Comparison of ENCODE assay signal across 8 mouse cellular contexts in the genomic region with DNA sequence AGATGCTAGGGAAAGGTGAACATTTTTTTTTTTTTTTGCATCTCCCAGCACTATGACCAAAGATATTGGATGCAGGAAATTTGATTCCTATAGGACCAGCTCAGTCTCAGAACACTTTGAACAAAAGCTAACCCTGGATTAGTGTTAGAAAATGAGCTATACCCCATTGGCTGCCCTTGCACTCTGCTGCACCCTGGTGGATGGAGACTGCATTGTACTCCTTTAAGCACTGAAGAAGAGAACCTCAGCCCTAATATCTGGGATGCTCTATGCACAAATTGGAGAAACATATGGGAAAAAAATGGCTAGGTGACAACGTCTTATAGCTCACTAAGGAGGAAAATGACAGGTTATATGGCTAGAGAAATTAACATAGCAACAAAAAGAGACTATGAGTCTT.
DNase-seq lines count a peak whose midpoint lies in the region; ATAC-seq and TF ChIP-seq lines count a peak whose summit lies in the region.

No protein-coding gene starts in this region.

- H3K27me3 ChIP-seq in liver, embryonic 14.5 days (ENCODE audit: control insufficient read depth, insufficient read depth, low read length), result no peaks in the 10 kb centered on the region

- H3K36me3 ChIP-seq in liver, embryonic 14.5 days (replicated peaks; ENCODE audit: control insufficient read depth, insufficient read depth, low read depth), result no peaks in the 10 kb centered on the region

- TF ChIP-seq CTCF in left cerebral cortex, adult 2 months (IDR thresholded peaks at IDR 0.05), result peak; percentile 53
- peak; percentile 57 for TF ChIP-seq CTCF in liver, embryonic 14.5 days (IDR thresholded peaks at IDR 0.05; ENCODE audit: low read depth)

- no peak overlapping the region for H3K4me2 ChIP-seq in liver, embryonic 14.5 days (ENCODE audit: low read depth)

- no peaks in the 10 kb centered on the region for H3K9me3 ChIP-seq in liver, embryonic 14.5 days (ENCODE audit: control insufficient read depth, low read length)

- no peaks in the 10 kb centered on the region for H3K4me1 ChIP-seq in liver, embryonic 14.5 days (replicated peaks; ENCODE audit: control insufficient read depth in 2 of 2, insufficient read depth in 2 of 2, low read length in 1 of 2)

- peak; percentile 27 for DNase-seq in CD4-positive, CD25-positive, alpha-beta regulatory T cell, adult 2 months (ENCODE audit: low read depth, low spot score)
- DNase-seq in left cerebral cortex, adult 2 months (ENCODE audit: extremely low spot score in 1 of 2, low spot score in 2 of 2), result no peak
- DNase-seq in left cerebral cortex, postnatal 14 days (ENCODE audit: low spot score in 2 of 2), result no peak
- peak; percentile 38 for DNase-seq in adrenal gland, postnatal 25 days
- no peak for DNase-seq in liver, embryonic 14.5 days (ENCODE audit: low read depth in 3 of 3, low spot score in 3 of 3)
- DNase-seq in MN1 (ENCODE audit: low spot score), result no peak
- no peak for DNase-seq in gastrocnemius, postnatal 10 days

- ATAC-seq in CD4-positive, CD25-positive, alpha-beta regulatory T cell, adult 4 months, result no peak
- ATAC-seq in liver, embryonic 14.5 days (ENCODE audit: insufficient read depth), result no peak

- no peak overlapping the region for H3K4me3 ChIP-seq in left cerebral cortex, adult 2 months
- H3K4me3 ChIP-seq in liver, embryonic 14.5 days (ENCODE audit: insufficient read depth in 1 of 2, low read depth in 2 of 2, low read length in 2 of 2), result no peak overlapping the region

- H3K27ac ChIP-seq in left cerebral cortex, adult 2 months, result no peak overlapping the region
- no peak overlapping the region for H3K27ac ChIP-seq in liver, embryonic 14.5 days

- H3K9ac ChIP-seq in liver, embryonic 14.5 days (replicated peaks), result no peak overlapping the region

- 9% methylated on average over 1 of the region's 1 CpGs for WGBS in liver, embryonic 14.5 days (ENCODE audit: insufficient replicate concordance)

- intact Hi-C loops in left cerebral cortex, adult 2 months (cut with DNase I), result no loop called here
- intact Hi-C loops in left cerebral cortex, postnatal 14 days (cut with DNase I), result no loop called here

- TF ChIP-seq EP300 in liver, embryonic 14.5 days (IDR thresholded peaks at IDR 0.05; ENCODE audit: low read depth), result no peak

Comparison
In these comparisons a context has a peak if more than half of its experiments do, and no peak if none do; other contexts are left out.
1. DNase-seq: peak in CD4-positive, CD25-positive, alpha-beta regulatory T cell, adult 2 months (single experiment) and adrenal gland, postnatal 25 days (single experiment); none in left cerebral cortex, adult 2 months (0 of 2), left cerebral cortex, postnatal 14 days (0 of 2), liver, embryonic 14.5 days (0 of 3), MN1 (single experiment) and gastrocnemius, postnatal 10 days (single experiment).